Mouse (Mus musculus): ENCODE measurements at regions not wholly inside any gene's neighbourhood (a gene's known extent, or its start where the extent isn't known, plus 50 kb on each side); places are given as distances from the start of the nearest gene placed in this dataset.

DNA sequence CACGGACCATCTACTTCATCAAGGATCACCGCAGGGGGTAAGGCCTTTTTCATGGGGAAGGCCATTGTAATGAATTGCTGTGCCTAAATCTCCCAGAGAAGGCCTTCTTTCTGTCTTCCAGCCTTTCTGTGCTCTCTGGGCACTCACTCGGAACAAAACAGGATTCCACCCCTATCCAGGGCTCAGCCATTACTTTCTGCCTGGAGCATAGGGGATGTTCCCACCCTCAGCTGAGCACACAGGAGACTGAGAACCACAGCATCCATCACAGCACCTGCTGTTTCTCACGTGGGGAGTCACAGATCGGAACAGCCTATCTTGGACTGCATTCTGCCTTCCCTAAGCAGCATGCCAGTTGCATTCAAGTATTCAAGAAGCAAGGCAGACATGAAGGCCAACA is 4071.8 kb upstream of the Gm7489 start:
- no peaks in the 10 kb centered on the region for H3K27me3 ChIP-seq (ENCODE audit: control insufficient read depth in 1 of 2, insufficient read depth in 2 of 2, low read length in 2 of 2)
- no peaks in the 10 kb centered on the region for H3K4me1 ChIP-seq (ENCODE audit: control insufficient read depth in 1 of 2, insufficient read depth in 2 of 2, low read length in 2 of 2)
- DNase-seq (ENCODE audit: low read depth, low spot score), result no peak
- H3K27ac ChIP-seq (ENCODE audit: control insufficient read depth, low read depth, low read length), result no peak overlapping the region
- TF ChIP-seq TCF12 (IDR thresholded peaks at IDR 0.05; ENCODE audit: low read depth, low read length) (no peak), USF1 (IDR thresholded peaks at IDR 0.05; ENCODE audit: low read depth, low read length) (no peak), SMC3 (IDR thresholded peaks at IDR 0.05; ENCODE audit: low read depth, low read length) (no peak), ETS1 (IDR thresholded peaks at IDR 0.05; ENCODE audit: low read depth, low read length) (no peak), POLR2A (IDR thresholded peaks at IDR 0.05; ENCODE audit: control insufficient read depth in 1 of 2, insufficient read depth in 1 of 2, low read depth in 1 of 2, low read length in 2 of 2, poor library complexity in 1 of 2) (no peak), EP300 (IDR thresholded peaks at IDR 0.05; ENCODE audit: low read depth in 1 of 2, low read length in 2 of 2) (no peak), RAD21 (IDR thresholded peaks at IDR 0.05; ENCODE audit: low read depth, low read length) (no peak), HCFC1 (IDR thresholded peaks at IDR 0.05; ENCODE audit: low read depth, low read length) (no peak), ELF1 (IDR thresholded peaks at IDR 0.05; ENCODE audit: low read depth, low read length) (no peak), MYB (IDR thresholded peaks at IDR 0.05; ENCODE audit: low read depth, low read length) (no peak), UBTF (IDR thresholded peaks at IDR 0.05; ENCODE audit: borderline replicate concordance, insufficient read depth, low read depth, low read length) (no peak), GATA1 (IDR thresholded peaks at IDR 0.05; ENCODE audit: low read depth, low read length) (no peak), CHD2 (IDR thresholded peaks at IDR 0.05; ENCODE audit: low read length) (no peak), CTCF (IDR thresholded peaks at IDR 0.05 in 2 of 3, conservative IDR thresholded peaks at IDR 0.05 in 1 of 3; ENCODE audit: control insufficient read depth in 1 of 3, insufficient read depth in 1 of 3, low read depth in 2 of 3, low read length in 3 of 3, poor library complexity in 1 of 3, severe bottlenecking in 1 of 3) (no peak), E2F4 (IDR thresholded peaks at IDR 0.05; ENCODE audit: borderline replicate concordance, low read depth, low read length) (no peak), KAT2A (conservative IDR thresholded peaks at IDR 0.05; ENCODE audit: low read depth, low read length) (no peak), RCOR1 (IDR thresholded peaks at IDR 0.05; ENCODE audit: low read depth, low read length) (no peak), CHD1 (IDR thresholded peaks at IDR 0.05; ENCODE audit: low read depth, low read length) (no peak), NELFE (IDR thresholded peaks at IDR 0.05; ENCODE audit: low read depth, low read length) (no peak), POLR2AphosphoS5 (IDR thresholded peaks at IDR 0.05; ENCODE audit: borderline replicate concordance, low read depth, low read length) (no peak)
- no peaks in the 10 kb centered on the region for H3K36me3 ChIP-seq (ENCODE audit: control insufficient read depth in 1 of 2, insufficient read depth in 2 of 2, low read length in 2 of 2)
- H3K9ac ChIP-seq (ENCODE audit: control insufficient read depth, low read depth, low read length, poor library complexity, severe bottlenecking), result no peak overlapping the region
- H3K4me3 ChIP-seq (ENCODE audit: control insufficient read depth in 1 of 2, insufficient read depth in 1 of 2, low read depth in 2 of 2, low read length in 2 of 2), result no peak overlapping the region
- no peaks in the 10 kb centered on the region for H3K9me3 ChIP-seq (replicated peaks; ENCODE audit: insufficient read depth, low read length)
- H3K79me2 ChIP-seq (ENCODE audit: control insufficient read depth, insufficient read depth, low read length, poor library complexity), result no peaks in the 10 kb centered on the region

DNA sequence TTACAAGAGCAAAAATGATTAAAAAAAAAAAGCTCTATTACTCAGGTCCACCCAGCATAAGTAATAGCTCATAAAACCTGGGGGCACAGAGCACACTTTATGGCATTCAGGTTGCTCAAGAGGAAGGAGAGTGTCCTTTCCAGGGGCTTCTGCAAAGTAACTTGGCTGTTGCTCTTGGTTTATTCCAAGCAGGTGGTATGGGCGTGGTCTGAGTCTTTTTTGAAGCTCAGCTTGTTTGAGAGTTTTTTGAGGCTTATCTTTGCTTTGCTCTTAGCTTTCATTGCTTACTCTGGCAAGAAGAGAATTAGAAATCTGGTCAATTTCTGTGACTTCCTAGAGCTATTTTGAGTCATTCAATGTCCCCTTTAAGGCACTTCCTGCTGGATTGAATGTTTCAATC is 4024.4 kb upstream of the Gm7489 start:
- Histone ChIP-seq H3K36me3 (ENCODE audit: control insufficient read depth in 1 of 2, insufficient read depth in 2 of 2, low read length in 2 of 2) (no peaks in the 10 kb centered on the region), H3K27me3 (ENCODE audit: control insufficient read depth in 1 of 2, insufficient read depth in 2 of 2, low read length in 2 of 2) (no peaks in the 10 kb centered on the region), H3K4me1 (ENCODE audit: control insufficient read depth in 1 of 2, insufficient read depth in 2 of 2, low read length in 2 of 2) (no peaks in the 10 kb centered on the region), H3K9ac (ENCODE audit: control insufficient read depth, low read depth, low read length, poor library complexity, severe bottlenecking) (no peak overlapping the region), H3K27ac (ENCODE audit: control insufficient read depth, low read depth, low read length) (no peak overlapping the region), H3K79me2 (ENCODE audit: control insufficient read depth, insufficient read depth, low read length, poor library complexity) (no peaks in the 10 kb centered on the region), H3K4me3 (ENCODE audit: control insufficient read depth in 1 of 2, insufficient read depth in 1 of 2, low read depth in 2 of 2, low read length in 2 of 2) (no peak overlapping the region), H3K9me3 (replicated peaks; ENCODE audit: insufficient read depth, low read length) (no peaks in the 10 kb centered on the region)
- no peak for DNase-seq (ENCODE audit: low read depth, low spot score)
- TF ChIP-seq MAFK (IDR thresholded peaks at IDR 0.05; ENCODE audit: borderline replicate concordance, low read depth, low read length) (no peak), MAX (IDR thresholded peaks at IDR 0.05; ENCODE audit: low read length) (no peak), ZMIZ1 (IDR thresholded peaks at IDR 0.05; ENCODE audit: low read depth, low read length) (no peak), MAZ (IDR thresholded peaks at IDR 0.05; ENCODE audit: low read depth, low read length) (no peak), POLR2AphosphoS5 (IDR thresholded peaks at IDR 0.05; ENCODE audit: borderline replicate concordance, low read depth, low read length) (no peak), UBTF (IDR thresholded peaks at IDR 0.05; ENCODE audit: borderline replicate concordance, insufficient read depth, low read depth, low read length) (no peak), ZC3H11A (IDR thresholded peaks at IDR 0.05; ENCODE audit: low read depth, low read length) (no peak), MYC (IDR thresholded peaks at IDR 0.05; ENCODE audit: low read depth, low read length) (no peak), NRF1 (IDR thresholded peaks at IDR 0.05; ENCODE audit: insufficient read depth, low read depth, low read length, poor library complexity, severe bottlenecking) (no peak), TCF12 (IDR thresholded peaks at IDR 0.05; ENCODE audit: low read depth, low read length) (no peak), CTCF (IDR thresholded peaks at IDR 0.05 in 2 of 3, conservative IDR thresholded peaks at IDR 0.05 in 1 of 3; ENCODE audit: control insufficient read depth in 1 of 3, insufficient read depth in 1 of 3, low read depth in 2 of 3, low read length in 3 of 3, poor library complexity in 1 of 3, severe bottlenecking in 1 of 3) (no peak), ZNF384 (IDR thresholded peaks at IDR 0.05; ENCODE audit: low read depth, low read length) (no peak), USF1 (IDR thresholded peaks at IDR 0.05; ENCODE audit: low read depth, low read length) (no peak), MYB (IDR thresholded peaks at IDR 0.05; ENCODE audit: low read depth, low read length) (no peak), RCOR1 (IDR thresholded peaks at IDR 0.05; ENCODE audit: low read depth, low read length) (no peak)

All from MEL (cell line).